Mouse (Mus musculus) heart, postnatal 4 days (tissue): Measurements from ENCODE around the gene Deaf1. TPM values are rescaled to one million over a fixed set of nuclear protein-coding genes. Genes with fewer than 3 reads are reported as not detected.

Experiments
- DNase-seq: peaks from one replicate; pipeline ENCODE4 v3.0.0; 2021
- total RNA-seq, 2 experiments: library from RNA; stranded (reverse); gene quantifications; 2 replicates each; pipeline ENCODE4 v1.2.3; 2021

The Deaf1 gene
- total RNA-seq, 2 experiments from 2014 or later: 27.8 to 30.6 TPM

GRCm38 (mm10) chr7:141339215-141339920 is 11.9 kb upstream of the Deaf1 start:
- peak; percentile 4 for DNase-seq

- DNase-seq: peak; percentile 35
These were observed 11.2 kb upstream of the Deaf1 start, which contains the start of gene Eps8l2 for GRCm38 (mm10) chr7:141338576-141339131. Gene Eps8l2, plus strand, starts transcription at chr7:141338880.

GRCm38 (mm10) chr7:141337716-141338416 is 10.4 kb upstream of the Deaf1 start:
- peak; percentile 7 for DNase-seq

GRCm38 (mm10) chr7:141336296-141336695 is 8.8 kb upstream of the Deaf1 start:
- no peak for DNase-seq

GRCm38 (mm10) chr7:141335682-141336081 is 8.2 kb upstream of the Deaf1 start:
- DNase-seq: no peak

GRCm38 (mm10) chr7:141335044-141335579 is 7.6 kb upstream of the Deaf1 start:
- DNase-seq: no peak

- no peak for DNase-seq
These were observed 4.5 kb upstream of the Deaf1 start for GRCm38 (mm10) chr7:141331990-141332389.

- no peak for DNase-seq
These were observed 3.2 kb upstream of the Deaf1 start for GRCm38 (mm10) chr7:141330706-141331105.

- no peak for DNase-seq
These were observed 992 bp upstream of the Deaf1 start for GRCm38 (mm10) chr7:141328373-141328990.

GRCm38 (mm10) chr7:141326546-141327446 is 694 bp downstream of the Deaf1 start:
- DNase-seq: no peak

- no peak for DNase-seq
These were observed 2.8 kb downstream of the Deaf1 start for GRCm38 (mm10) chr7:141324686-141325085.

- no peak for DNase-seq
These were observed 8.0 kb downstream of the Deaf1 start for GRCm38 (mm10) chr7:141319446-141319845.

GRCm38 (mm10) chr7:141317619-141318132 is 9.8 kb downstream of the Deaf1 start:
- no peak for DNase-seq

- peak; percentile 46 for DNase-seq
These were observed 11.5 kb downstream of the Deaf1 start for GRCm38 (mm10) chr7:141315974-141316373.

- DNase-seq: no peak
These were observed 12.4 kb downstream of the Deaf1 start for GRCm38 (mm10) chr7:141315076-141315475.

GRCm38 (mm10) chr7:141314416-141314815 is 13.1 kb downstream of the Deaf1 start:
- no peak for DNase-seq

- DNase-seq: no peak
These were observed 23.0 kb downstream of the Deaf1 start for GRCm38 (mm10) chr7:141304537-141304936.

GRCm38 (mm10) chr7:141302702-141303268 is 24.7 kb downstream of the Deaf1 start:
- DNase-seq: no peak

GRCm38 (mm10) chr7:141301386-141301785 is 26.1 kb downstream of the Deaf1 start:
- no peak for DNase-seq

- no peak for DNase-seq
These were observed 28.3 kb downstream of the Deaf1 start for GRCm38 (mm10) chr7:141299175-141299574.
